Mouse (Mus musculus): ENCODE results near the gene Rhbdf2.

Gene Rhbdf2

DNA sequence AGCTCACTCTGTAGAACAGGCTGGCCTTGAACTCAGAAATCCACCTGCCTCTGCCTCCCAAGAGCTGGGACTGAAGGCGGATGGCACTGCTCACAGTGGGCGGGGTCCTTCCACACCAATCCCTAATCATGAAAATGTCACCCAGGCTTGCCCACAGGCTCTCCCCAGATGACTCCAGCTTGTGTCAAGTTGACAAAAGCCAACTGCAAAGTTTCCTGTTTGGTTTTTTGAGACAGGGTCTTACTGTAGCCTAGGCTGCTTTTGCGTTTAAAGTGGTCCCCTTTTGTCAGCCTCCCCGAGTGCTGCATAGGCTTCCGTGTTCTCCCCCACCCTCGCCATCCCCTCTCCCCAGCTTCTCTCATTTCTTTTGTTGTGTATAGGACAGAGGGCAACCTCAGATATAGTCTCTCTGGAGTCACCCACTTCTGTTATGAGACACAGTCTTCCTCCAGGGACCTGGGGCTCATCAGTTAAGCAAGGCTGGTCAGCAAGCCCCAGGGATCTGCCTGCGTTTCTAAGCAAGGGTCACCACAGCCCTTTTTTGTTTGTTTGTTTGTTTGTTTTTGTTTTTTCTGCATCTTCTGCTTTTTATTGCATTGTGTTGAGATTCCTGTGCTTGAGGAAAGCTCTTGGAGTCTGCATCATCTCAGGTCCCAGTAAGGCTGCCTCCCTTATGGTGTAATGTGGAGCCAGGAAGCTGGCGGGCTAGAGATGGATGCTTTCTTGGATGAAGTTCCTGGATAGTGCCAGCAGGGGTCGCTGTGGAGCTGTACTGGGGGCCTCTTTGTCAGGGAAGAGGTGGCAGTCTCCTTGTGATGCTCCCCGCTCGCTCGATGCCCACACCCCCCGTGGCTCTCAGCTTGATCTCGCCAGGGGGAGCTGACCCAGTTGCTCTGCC, 16.1 kb upstream of the Rhbdf2 start:
- DNase-seq = peak; percentile 85 to 88

DNA sequence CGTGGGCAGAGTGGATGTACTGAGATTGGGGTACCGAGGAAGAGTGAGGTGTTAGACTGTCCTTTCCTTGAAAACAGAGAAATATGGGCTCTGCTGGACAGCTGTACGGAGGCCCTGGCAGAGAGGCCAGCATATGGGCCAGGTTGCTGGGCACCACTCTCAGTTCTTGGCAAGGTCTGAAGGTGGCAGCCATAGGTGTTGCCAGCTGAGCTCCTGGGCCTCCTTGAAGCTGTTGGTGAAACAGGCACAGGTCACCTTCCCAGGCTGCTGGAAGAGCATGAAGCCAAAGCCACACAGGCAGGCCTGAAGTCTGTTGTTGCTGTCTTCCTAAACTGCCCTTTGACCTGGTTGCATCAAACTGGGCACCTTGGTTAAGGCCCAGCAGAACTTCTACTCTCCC, 14.9 kb upstream of the Rhbdf2 start:
- no peak for DNase-seq

- peak in 1 of 2 experiments; percentile 54 for DNase-seq
Measured at GRCm38 (mm10) chr11:116641168-116641567, 14.3 kb upstream of the Rhbdf2 start.

DNA sequence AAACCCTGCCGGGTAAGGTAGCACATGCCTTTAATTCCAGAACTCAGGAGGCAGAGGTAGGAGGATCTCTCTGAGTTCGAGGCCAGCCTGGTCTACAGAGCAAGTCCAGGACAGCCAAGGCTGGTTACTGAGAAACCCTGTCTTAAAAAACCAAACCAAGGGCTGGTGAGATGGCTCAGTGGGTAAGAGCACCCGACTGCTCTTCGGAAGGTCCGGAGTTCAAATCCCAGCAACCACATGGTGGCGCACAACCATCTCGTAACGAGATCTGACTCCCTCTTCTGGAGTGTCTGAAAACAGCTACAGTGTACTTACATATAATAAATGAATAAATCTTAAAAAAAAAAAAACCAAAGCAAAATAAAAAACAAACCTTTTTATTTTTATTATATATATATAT, 9.8 kb upstream of the Rhbdf2 start:
- peak in 1 of 2 experiments; percentile 52 for DNase-seq

GRCm38 (mm10) chr11:116632962-116633361, 6.1 kb upstream of the Rhbdf2 start:
- DNase-seq = no peak

- no peak for DNase-seq
Measured at GRCm38 (mm10) chr11:116630171-116630965, 3.5 kb upstream of the Rhbdf2 start.

- DNase-seq = no peak
Measured at GRCm38 (mm10) chr11:116629472-116629871, 2.7 kb upstream of the Rhbdf2 start.

- peak; percentile 82 to 95 for DNase-seq
Measured at GRCm38 (mm10) chr11:116628712-116629111, 1.9 kb upstream of the Rhbdf2 start.

DNA sequence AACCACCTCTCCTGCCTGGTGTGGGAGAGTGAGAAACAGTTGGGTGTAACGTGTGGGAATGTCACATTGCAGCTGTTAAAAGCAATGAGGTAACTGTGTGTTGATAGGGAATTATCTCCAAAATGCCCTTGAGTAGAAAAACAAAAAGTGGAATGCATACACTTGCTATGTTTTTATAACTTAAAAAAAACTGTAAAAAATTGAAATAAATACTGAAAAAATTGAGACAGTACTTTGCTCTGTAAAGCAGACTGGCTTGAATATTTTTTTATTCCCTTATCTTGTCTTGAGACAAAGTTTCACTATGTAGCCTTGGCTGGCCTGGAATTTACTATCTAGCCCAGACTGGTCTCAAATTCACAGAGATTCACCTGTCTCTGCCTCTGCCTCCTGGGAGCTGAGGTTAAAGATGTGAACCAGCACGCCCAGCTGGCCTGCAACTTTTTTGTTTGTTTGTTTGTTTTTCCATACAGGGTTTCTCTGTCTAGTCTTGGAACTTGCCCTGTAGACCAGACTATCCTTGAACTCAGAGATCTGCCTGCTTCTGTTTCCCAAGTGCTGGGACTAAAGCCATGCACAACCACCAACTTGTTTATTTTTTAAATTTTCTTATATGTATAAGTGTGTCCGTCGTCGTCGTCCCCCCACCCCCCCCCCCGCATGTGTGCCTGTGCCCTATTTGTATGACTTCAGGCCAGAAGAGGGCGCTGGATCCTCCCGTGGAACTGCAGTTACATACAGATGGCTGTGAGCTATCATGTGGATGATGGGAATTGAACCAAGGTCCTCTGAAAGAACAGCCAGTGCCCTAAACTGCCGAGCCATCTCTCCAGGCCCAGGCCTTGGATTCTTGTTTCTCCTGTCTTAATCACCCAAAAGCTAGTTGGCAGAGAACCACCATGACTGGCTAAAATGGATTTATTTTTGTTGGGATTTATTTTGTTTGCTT, 527 bp upstream of the Rhbdf2 start:
- peak; percentile 60 to 77 for DNase-seq

GRCm38 (mm10) chr11:116625081-116626000, 1.5 kb downstream of the Rhbdf2 start:
- peak; percentile 70 to 73 for DNase-seq

DNA sequence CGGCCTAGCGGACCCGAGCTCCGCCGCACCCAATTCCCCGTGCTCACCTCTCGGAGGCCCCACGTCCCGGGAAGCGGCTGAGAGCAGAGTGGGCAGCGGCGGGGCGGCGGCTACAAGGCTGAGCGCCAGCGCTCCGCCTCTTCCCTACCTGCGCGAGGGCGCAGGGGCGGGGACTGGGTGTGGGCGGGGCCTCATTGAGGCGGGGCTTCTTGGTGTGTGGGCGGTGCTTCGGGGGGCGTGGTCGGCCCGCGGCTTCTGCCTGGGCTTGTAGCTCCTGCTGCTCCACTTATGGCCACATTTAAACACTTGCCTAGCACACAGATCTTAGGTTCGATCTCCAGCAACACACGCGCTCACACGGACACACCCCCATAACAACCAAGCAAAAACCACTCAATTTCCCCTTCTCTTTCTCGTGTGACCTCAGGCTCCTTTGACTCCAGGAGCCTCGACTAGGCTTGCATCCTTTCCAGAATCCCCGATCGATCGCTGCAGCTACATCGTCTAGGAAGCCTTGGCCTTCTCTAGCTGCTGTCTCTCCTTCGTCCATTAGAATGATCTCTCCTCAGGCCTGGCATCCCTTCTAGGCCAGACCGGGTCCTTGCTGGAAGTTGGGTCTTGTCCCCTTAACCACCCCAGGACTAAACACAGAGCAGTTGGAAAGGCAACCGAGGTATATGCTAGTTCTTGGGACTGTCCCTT, 2.5 kb downstream of the Rhbdf2 start:
- DNase-seq = peak; percentile 88 to 90

DNA sequence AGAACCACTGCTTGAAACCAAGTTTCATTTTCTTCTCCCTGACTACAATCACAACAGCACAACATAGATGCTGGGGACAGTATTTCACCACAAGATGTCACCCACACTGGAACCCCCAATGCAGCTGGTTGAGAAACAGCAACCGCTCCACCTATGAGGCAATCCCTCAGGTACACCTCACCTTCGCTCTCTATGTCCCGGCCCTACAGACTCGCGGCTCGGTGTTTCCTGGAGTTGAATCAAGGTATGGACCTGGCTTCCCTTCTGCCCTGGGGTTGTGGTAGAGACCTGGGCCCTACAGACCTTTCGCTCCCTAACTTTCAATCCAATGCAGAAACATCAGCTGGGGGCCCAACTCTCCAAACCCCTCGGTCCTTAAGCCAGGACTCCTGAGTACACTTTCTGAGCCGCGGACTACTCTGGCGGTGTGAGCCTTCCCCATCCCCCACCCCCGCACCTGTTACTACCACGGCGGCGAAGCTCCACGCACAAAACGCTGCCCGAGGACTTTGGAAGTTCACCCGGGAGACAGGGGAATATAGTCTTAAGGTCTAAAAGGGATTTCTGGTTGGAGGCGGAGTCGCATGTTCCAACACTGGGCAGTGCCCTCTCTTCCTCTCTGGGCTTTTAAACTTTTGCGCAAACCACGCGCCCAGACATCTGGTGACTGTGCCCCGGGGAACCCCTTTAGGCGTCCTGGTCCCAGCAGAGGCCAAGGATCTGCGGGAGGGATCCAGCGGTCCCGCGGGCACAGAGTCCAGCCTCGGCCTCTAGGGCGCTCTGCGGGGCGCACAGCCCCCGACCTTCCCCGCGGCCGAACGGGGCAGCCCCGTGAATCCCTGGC, 3.3 kb downstream of the Rhbdf2 start:
- DNase-seq = peak; percentile 45 to 74

- peak; percentile 82 to 95 for DNase-seq
Measured at GRCm38 (mm10) chr11:116621258-116621704, 5.5 kb downstream of the Rhbdf2 start.

- no peak for DNase-seq
Measured at GRCm38 (mm10) chr11:116620559-116621253, 6.1 kb downstream of the Rhbdf2 start.

DNA sequence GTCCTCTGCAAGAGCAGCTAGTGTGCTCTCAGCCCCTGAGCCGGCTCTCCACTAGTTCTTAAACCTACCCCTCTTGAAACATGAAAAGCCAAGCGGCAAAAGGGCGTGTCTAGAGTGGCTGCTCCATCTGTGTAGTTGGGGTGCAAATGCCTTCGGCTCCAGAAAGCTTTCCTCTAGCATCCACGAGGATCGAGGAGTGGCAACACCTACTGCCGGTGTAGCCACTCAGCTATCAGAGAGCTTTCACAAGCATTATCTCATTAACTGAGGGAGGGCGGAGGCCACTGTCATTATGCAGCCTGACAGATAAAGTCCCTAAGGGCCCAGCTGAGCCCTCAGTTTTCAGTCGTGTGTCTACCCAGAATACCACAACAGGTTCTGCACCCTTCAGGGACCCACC, 6.7 kb downstream of the Rhbdf2 start:
- no peak for DNase-seq

- peak in 1 of 2 experiments; percentile 15 for DNase-seq
Measured at GRCm38 (mm10) chr11:116619561-116619960, 7.3 kb downstream of the Rhbdf2 start.

DNA sequence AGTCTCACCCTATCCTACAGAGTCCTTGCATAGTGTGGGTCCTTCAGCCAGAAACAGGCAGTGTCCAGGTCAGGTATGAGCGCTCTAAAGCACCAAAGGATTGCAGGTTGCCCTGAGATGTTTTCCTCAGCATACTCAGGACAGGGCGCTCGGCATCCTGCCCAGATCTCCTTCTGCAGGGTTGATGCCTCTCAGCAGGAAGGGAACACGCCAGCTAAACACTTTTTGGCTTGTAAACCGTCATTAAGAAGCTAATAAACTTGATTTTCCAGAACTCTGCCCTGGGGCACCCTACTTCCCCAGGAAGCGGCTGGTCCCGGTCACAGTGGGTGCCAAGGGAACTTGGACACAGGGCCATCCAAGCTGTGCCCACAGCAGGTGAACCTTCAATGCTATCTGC, 7.7 kb downstream of the Rhbdf2 start:
- peak; percentile 82 to 87 for DNase-seq

- no peak for DNase-seq
Measured at GRCm38 (mm10) chr11:116618666-116619065, 8.2 kb downstream of the Rhbdf2 start.

DNA sequence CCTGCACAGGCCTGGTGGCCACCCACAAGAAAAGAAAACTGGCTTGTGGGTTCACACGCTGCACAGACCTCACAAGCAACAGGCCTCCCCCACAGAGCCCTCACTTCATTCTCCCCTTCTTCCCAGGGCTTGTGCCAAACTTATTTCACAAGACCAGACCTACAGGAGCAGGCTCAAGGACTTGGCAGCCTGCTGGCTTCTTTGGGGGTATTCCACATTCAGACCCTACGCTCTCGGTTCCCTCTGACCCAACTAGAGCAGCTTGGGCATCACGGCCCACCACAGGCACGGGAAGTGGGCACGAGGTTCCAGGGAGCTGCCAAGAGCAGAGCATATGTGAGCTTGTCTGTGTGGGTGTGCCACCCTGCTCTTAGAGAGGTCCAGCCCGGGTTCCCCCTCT, 9.2 kb downstream of the Rhbdf2 start:
- no peak for DNase-seq
